Mouse (Mus musculus): Measurements from ENCODE around the gene Rpl12.
"Not testable (repeated sequence)": the region's sequence is repeated elsewhere in the genome, so short reads cannot be mapped to it uniquely, and the experiment has no call there.

The Rpl12 gene

DNA sequence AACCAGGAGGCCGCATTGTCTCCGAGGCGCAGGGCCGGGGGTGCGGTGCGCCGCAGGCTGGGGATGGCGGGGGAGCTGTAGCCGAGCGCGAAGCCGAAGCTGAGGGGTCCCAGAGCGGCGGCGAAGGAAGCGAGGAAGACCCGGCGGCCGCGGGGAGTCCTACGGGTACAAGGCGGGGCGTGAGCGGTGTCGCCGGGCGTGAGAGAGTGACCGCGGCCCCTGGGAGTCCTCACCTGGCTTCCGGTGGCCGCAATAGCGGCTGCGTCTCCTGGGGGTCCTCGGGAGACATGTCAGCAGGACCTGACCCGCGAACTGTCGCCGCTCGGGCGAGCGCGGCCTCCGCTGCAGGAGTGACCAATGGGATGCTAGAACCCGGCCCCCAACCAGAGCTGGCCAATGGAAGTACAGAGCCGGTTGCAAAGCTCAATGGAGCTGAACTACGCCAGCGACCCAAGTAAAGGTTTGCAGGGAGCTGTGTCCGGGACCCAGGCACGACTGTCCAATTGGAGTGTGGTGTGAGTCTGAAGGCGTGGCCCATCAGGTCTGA lies 20.4 kb downstream of the Rpl12 start, which contains the start of gene Slc2a8:
Gene Slc2a8, minus strand, starts transcription at position 359 of the 547 bp plus-strand sequence.
- peak; percentile 78 for DNase-seq (ENCODE audit: low read depth, low spot score)

- DNase-seq (ENCODE audit: low read depth, low spot score), result no peak
These were observed 21.3 kb downstream of the Rpl12 start for GRCm38 (mm10) chr2:32982700-32983099.

GRCm38 (mm10) chr2:32983617-32984016 lies 22.3 kb downstream of the Rpl12 start:
- DNase-seq (ENCODE audit: low read depth, low spot score), result no peak

- no peak for DNase-seq (ENCODE audit: low read depth, low spot score)
These were observed 24.5 kb downstream of the Rpl12 start for GRCm38 (mm10) chr2:32985844-32986243.

- no peak for DNase-seq (ENCODE audit: low read depth, low spot score)
These were observed 28.0 kb downstream of the Rpl12 start for GRCm38 (mm10) chr2:32989376-32989775.

DNA sequence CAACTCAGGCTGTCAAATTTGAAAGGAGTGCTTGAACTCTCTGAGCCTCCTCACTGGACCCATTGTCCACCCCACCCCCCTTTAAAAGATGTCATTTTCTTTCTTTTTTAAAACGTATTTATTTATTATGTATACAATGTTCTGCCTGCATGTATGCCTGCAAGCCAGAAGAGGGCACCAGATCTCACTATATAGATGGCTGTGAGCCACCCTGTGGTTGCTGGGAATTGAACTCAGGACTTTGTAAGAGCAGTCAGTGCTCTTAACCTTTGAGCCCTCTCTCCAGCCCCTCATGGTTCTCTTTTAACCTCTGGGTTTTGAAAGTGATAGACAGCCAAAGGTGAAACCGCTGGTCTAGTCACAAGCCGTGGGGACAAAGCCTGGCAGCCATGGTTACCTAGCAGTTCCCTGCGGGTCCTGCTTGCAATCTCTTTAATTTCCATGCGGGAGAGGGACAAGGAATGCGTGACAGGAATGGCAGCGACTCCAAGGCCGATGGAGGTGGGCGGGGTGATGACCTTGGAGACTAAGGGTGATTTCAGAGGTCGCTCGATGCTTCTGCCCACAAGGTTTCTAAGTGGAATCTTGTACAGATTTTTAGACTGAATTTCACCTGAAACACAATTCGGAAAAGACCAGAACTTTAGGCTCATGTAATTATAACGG lies 28.9 kb downstream of the Rpl12 start:
- no peak for DNase-seq (ENCODE audit: low read depth, low spot score)

- no peak for DNase-seq (ENCODE audit: low read depth, low spot score)
These were observed 30.8 kb downstream of the Rpl12 start for GRCm38 (mm10) chr2:32992130-32992529.

- DNase-seq (ENCODE audit: low read depth, low spot score), result no peak
These were observed 35.7 kb downstream of the Rpl12 start for GRCm38 (mm10) chr2:32997081-32997480.

GRCm38 (mm10) chr2:32997792-32998191 lies 36.4 kb downstream of the Rpl12 start:
- DNase-seq (ENCODE audit: low read depth, low spot score), result no peak

GRCm38 (mm10) chr2:32999752-33000151 lies 38.4 kb downstream of the Rpl12 start:
- DNase-seq (ENCODE audit: low read depth, low spot score), result no peak

DNA sequence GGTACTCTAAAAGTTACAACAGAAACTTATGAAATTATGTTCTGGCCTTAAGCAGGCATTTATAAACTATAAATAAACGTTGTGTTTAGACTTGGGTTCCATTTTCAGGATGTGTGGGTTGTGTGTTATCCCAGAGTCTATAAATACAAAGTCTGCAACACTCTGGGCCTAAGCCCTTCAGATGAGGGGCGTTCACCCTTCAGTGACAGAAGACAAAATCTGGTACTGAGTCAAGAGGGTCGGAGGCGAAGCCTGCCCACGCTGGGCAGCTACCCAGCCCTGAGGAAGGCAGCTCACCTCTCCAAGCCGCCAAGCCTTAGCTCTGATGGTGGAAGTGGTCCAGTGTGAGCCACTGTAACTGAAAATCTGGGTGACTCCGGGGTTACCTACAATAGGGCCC lies 40.8 kb downstream of the Rpl12 start:
- DNase-seq (ENCODE audit: low read depth, low spot score), result no peak

DNA sequence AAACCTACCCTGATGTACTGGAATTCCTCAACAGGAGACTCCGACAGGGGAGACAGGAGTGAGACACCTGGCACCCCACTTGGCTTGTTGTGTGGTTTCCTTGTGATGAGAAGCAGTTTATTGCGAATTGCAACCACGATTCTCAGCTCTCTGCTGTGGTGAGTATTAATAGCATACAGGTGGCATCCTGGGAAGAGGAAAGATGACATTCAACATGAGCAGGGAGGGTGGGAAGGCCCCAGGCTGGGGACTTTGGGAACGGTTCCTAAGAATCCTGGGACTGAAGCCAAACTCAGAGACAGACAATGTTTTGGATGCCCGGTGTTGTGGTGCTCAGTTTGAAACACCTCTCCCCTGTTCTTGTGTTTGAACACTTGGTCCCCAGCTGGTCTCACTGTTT lies 43.7 kb downstream of the Rpl12 start:
- DNase-seq (ENCODE audit: low read depth, low spot score), result no peak

- not testable (repeated sequence) for DNase-seq (ENCODE audit: low read depth, low spot score)
These were observed 47.7 kb downstream of the Rpl12 start for GRCm38 (mm10) chr2:33009055-33009454.

DNA sequence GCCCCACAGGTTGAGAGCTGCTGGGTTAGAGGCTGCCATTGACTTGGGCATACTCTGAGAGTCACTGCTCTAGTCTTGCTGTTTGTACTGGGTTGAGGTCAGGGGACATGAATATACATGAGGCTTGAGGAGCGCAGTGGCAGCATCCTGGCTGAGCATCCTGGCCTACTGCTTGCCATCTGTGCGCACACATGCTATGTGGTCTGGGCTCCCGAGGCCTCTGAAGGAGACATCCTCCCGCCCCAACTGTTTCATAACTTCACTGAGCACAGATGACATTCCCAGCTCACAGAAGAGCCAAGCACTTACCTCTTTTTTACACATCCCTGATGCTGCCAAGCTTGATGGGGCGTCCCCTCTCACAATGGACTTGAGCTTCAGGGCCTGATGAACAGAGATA lies 53.5 kb downstream of the Rpl12 start:
- DNase-seq (ENCODE audit: low read depth, low spot score), result no peak

Data from retina, adult 2 months (tissue).